Mouse (Mus musculus) 3134 (cell line): ENCODE results near the gene Rnf41.

Experiments used
- DNase-seq: peaks from one replicate; pipeline ENCODE4 v3.0.0-alpha.2; 2011; ENCODE audit warnings: low spot score; ENCODE audit not compliant: insufficient read length; ENCODE audit errors: extremely low read depth

The Rnf41 gene

DNA sequence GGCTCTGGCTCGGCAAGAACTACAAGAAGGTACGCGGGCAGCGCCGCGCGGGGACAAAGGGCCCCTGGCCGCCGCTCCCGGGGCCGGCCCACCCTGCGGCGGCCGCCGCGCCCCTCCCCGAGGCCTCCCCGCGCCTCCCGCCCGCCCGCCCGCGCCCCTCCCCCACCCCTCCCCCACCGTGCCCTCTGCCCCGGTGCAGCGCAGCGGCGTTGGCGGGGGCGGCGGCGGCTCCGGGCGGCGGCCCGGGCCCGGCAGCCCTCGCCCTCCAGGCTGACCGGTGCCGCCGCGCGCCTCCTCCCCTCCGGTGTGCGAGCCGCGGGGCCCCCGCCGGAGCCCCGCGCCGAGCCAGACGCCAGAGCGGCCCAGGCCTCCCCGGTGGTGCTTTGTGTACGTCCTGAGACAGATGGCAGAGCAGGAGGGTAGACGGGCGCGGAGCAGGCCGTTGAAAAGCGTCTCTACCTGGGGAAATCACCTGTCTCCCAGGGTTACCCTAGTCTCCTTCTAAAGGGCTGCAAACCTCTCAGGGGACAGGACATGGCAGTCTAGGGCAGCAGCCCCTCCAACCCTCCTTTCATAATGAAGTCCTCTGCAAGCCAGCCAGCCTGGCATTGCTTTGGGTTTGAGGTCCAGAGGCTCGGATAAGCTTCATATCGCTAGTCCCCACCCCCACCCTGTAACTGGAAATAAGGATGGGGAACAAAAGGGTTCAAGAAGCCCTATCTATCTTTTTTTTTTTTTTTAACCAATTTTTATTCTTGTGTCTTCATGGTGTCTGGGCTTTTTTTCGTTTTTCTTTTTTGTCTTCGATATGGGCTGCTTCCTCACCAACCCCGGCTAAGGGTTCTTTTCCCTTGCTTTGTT lies 48.2 kb downstream of the Rnf41 start:
- peak; percentile 55 for DNase-seq

DNA sequence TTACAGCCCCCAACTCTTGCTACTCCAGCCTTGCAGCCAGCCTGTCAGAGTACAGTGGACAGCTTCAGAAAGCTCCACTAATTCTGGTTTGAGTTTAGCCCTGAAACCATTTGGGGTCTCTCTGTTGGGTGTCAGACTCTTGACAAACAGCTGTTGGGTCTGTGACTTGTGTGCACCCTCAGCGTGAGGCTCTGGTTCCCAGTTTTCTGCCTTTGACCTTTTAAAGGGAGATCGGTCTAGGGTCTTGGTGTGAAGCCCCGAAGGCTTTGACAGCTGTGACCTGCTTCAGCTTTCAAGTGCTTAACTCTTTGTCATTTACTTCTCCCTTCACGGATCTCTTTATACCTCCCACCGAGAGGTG lies 48.8 kb downstream of the Rnf41 start:
- no peak for DNase-seq

DNA sequence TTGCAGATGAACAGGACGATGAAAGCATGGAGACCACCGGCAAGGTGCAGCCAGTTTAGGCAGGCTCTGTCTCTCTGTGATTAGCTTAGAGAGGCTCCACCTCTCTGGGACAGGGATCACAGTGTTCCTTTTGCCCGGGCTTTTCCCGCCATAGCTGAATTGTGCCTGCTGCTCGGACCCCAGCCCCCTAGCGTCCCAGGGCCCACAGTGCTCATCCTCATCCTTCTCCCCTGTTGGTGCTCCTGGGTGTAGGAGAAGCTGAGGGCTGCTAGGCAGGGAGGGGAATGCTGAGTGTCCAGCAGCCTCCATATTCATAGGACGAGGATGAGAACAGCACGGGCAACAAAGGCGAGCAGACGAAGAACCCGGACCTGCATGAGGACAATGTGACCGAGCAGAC lies 62.9 kb downstream of the Rnf41 start:
- DNase-seq = no peak

DNA sequence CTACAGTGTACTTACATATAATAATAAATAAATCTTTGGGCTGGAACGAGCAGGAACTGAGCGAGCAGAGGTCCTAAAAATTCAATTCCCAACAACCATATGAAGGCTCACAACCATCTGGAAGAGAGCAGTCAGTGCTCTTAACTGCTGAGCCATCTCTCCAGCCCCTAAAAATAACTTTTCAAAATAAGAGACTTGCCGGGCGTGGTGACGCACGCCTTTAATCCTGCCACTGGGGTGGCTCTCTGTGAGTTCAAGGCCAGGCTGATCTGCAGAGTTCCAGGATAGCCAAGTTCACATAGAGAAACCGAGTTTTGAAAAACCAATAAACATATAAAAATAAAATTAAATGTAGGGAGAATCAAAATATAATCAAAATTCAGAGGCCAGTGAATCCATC lies 74.9 kb downstream of the Rnf41 start:
- no peak for DNase-seq

DNA sequence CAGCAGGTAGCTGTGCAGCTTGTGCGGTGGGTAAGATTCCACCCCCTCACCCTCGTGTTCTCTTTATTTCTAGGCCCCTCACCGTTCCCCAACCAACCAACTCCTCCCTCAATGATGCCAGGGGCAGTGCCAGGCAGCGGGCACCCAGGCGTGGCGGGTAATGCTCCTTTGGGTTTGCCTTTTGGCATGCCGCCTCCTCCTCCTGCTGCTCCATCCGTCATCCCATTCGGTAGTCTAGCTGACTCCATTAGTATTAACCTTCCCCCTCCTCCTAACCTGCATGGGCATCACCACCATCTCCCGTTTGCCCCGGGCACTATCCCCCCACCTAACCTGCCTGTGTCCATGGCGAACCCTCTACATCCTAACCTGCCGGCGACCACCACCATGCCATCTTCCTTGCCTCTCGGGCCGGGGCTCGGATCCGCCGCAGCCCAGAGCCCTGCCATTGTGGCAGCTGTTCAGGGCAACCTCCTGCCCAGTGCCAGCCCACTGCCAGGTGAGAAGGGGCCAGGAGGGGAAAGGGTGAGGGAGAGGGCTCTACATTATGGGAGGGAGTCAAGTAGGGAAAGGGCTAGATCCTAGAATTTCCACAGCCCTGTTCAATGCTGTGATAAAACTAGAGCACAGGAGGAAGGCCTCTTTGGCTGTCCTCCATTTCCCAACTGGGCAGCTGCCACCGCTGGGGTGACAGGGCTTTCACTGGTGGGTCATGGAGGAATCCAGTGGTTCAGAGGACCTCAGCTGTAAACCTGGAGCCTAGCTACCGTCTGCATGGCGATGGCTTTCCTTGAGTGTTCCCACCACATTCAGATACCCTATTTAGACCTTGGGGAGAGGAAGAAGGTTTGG lies 76.6 kb downstream of the Rnf41 start:
- no peak for DNase-seq

DNA sequence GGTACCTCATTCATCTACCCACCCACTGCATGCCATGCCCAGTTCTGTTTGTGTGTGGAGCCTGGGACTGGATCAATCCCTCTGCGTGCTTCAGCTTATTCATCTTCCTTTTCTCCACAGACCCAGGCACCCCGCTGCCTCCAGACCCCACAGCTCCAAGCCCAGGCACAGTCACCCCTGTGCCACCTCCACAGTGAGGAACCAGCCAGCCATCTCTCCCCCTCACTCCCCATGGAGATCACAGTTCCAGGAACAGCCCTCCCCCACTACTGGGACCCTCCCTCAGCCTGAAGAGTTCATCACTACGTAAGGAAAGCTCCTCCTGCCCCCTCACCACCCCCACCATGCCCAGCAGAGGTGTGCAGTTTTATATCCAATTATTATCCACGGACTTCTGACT lies 77.3 kb downstream of the Rnf41 start:
- DNase-seq = no peak

DNA sequence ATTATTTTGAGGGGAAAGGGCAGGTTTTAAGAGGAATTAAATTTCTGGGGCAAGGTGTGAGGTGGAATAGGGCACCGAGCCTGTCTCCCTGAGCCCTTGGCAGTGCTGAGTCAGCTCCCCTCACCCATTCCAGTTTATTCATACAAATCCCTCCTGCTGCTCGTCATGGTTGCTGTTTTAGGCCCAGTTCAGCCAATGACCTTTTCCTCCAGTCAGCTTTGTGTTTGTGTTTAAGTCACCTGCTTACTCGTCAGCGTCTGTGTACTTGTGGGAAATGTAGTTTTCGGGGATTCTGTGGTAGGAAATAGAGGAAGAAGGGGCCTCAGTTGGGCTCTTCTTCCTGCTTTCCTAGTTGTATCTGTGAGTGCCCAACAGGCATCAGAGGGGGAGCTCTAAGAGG lies 77.9 kb downstream of the Rnf41 start:
- DNase-seq = no peak

DNA sequence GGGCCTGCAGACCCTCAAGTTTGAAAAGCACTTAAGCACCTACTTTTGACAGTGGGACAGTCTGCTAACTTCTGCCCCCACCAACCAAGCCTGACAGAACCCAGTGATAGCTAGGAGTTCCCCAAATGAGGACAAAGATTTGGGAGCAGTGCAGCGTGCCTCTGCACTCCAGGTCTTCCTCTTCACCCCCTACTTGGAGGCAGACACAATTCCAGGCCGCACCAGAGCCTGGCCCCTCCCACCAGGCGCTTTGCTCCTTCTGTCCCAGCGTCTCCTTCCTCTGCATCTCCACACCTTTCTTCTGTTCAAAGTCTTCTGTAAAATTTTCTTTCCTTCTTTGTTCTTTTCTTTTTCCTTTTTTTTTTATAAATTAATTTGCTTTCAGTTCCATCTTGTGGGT lies 78.3 kb downstream of the Rnf41 start:
- no peak for DNase-seq

DNA sequence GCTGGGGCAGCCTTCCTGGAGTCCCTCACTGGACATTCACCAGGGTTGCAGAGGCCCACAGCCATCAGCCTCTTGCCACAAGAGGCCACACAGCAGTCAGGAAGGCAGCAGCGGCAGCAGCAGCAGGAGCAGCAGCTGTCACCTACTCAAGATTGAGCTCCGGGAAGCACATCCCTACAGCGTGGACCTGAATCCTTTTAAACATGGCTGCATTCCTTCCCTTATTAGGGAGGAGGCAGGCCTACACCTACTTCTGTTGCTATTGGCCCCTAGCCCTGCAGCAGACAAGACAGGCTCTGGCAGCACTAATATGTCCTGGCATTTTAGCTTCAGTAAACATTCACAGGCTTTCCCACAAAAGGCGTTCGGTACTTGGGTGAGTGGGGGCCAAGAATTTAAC lies 78.8 kb downstream of the Rnf41 start:
- peak; percentile 48 for DNase-seq

DNA sequence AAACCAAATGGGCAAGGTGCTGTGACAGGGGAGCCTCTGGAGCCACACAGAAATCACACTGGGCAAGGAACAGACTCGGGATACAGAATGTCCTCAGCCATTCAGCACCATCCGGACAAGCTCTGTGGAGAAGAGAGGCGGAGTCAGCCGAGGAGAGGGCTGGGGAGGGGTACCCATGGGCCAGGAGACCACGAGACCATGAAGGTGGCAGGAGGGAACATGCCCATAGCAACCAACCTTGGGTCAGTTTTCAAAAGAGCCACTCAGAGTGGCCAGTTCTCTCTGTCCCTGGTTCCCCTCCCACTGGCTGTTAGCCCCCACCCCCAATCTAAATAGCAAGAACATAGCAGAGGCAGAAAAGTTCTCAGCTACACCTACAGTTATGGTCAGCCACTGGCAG lies 79.5 kb downstream of the Rnf41 start:
- DNase-seq = no peak
